Mouse (Mus musculus) myocyte (in vitro differentiated cells): Measurements from ENCODE around the gene Mc1r.

ENCODE experiments used
- CEBPB ChIP-seq: IDR thresholded peaks from 2 replicates; pipeline ENCODE4 v1.6.1; 2011; ENCODE audit warnings: mild to moderate bottlenecking, moderate library complexity; ENCODE audit not compliant: poor library complexity, insufficient read depth, severe bottlenecking
- MAX ChIP-seq: IDR thresholded peaks from one replicate; pipeline ENCODE4 v1.6.1; 2011; ENCODE audit warnings: low read depth, mild to moderate bottlenecking, control low read depth
- MYOD1 ChIP-seq, 3 experiments: IDR thresholded peaks; one replicate each; pipeline ENCODE4 v1.6.1; 2011; ENCODE audit warnings: control low read depth in 2 of 3, low read depth in 2 of 3, mild to moderate bottlenecking in 2 of 3, moderate library complexity in 1 of 3; ENCODE audit not compliant: insufficient read length in 2 of 3, control insufficient read depth in 1 of 3
- MYOG ChIP-seq, 3 experiments: IDR thresholded peaks; one replicate each; pipeline ENCODE4 v1.6.1; 2011; ENCODE audit warnings: control low read depth in 2 of 3, low read depth in 2 of 3, mild to moderate bottlenecking in 2 of 3; ENCODE audit not compliant: insufficient read length in 2 of 3, control insufficient read depth in 1 of 3, insufficient read depth in 1 of 3
- POLR2A ChIP-seq: IDR thresholded peaks from one replicate; pipeline ENCODE4 v1.6.1; 2011; ENCODE audit warnings: low read depth, mild to moderate bottlenecking, control low read depth, moderate library complexity; ENCODE audit not compliant: insufficient read length
- TCF12 ChIP-seq: IDR thresholded peaks from one replicate; pipeline ENCODE4 v1.6.1; 2011; ENCODE audit warnings: mild to moderate bottlenecking, control low read depth; ENCODE audit not compliant: poor library complexity, insufficient read depth, severe bottlenecking
- USF1 ChIP-seq: IDR thresholded peaks from one replicate; pipeline ENCODE4 v1.6.1; 2011; ENCODE audit warnings: low read depth, mild to moderate bottlenecking, control low read depth, moderate library complexity

DNA sequence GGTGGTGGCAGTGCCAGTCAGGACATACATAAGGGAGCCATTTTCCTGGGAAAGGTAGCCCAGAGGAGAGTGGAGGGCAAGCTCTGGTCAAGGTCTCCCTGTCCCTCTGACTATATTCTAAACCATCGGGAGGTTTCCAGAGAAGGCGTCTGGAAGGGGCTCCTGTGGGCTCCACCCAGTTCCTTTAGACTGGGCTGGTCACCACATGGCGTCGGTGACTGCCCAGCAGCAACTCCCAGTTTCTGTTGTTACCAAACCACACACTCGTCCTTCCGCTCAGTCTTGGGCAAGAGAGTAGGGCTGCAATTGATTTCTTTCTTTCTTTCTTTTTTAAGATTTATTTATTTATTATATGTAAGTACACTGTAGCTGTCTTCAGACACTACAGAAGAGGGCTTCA is 37.2 kb downstream of the Mc1r start:
- TF ChIP-seq MYOG (IDR thresholded peaks at IDR 0.05; ENCODE audit: control insufficient read depth in 1 of 3, insufficient read depth in 1 of 3, insufficient read length in 2 of 3, low read depth in 2 of 3) (no peak), POLR2A (no peak), USF1 (no peak), MYOD1 (IDR thresholded peaks at IDR 0.05; ENCODE audit: control insufficient read depth in 1 of 3, insufficient read length in 2 of 3, low read depth in 2 of 3) (no peak), CEBPB (no peak), TCF12 (no peak), MAX (no peak)
